Mouse (Mus musculus) bone marrow, adult 2 months (tissue): ENCODE measurements around the gene Kirrel3.

Source experiments
- CTCF ChIP-seq: fragments of 200-500 bp; IDR thresholded peaks from 2 replicates; pipeline ENCODE4 v1.5.1; 2011; ENCODE audit warnings: low read length, control low read depth; ENCODE audit not compliant: control insufficient read depth, insufficient read depth
- POLR2A ChIP-seq: fragments of 200-500 bp; IDR thresholded peaks from 2 replicates; pipeline ENCODE4 v1.6.1; 2011; ENCODE audit warnings: low read depth, mild to moderate bottlenecking, control low read depth, low read length, borderline replicate concordance; ENCODE audit not compliant: control insufficient read depth

- TF ChIP-seq POLR2A (no peak), CTCF (no peak)
These were observed 554.2 kb downstream of the Kirrel3 start for GRCm38 (mm10) chr9:35039846-35040245.
